Mouse (Mus musculus) stomach, postnatal 0 days (tissue): ENCODE measurements at regions not wholly inside any gene's neighbourhood (a gene's known extent, or its start where the extent isn't known, plus 50 kb on each side); places are given as distances from the start of the nearest gene placed in this dataset.
"Not testable (repeated sequence)": the region's sequence is repeated elsewhere in the genome, so short reads cannot be mapped to it uniquely, and the experiment has no call there.

Experiments used
- ATAC-seq: fragments of 200-750 bp; cut with Nextera tagmentation; 2 replicates; pipeline ENCODE4 v1.8.0; 2017; ENCODE audit not compliant: low FRiP score, low TSS enrichment
- DNase-seq: peaks from one replicate; pipeline ENCODE4 v3.0.0-alpha.2; 2016; ENCODE audit warnings: low spot score
- H3K27ac ChIP-seq: fragments of 300-500 bp; sonication (generic); replicated peaks from 2 replicates; pipeline ENCODE4 v1.5.1; 2014; ENCODE audit warnings: mild to moderate bottlenecking, control low read depth
- H3K27me3 ChIP-seq: fragments of 300-500 bp; sonication (generic); 2 replicates; pipeline ENCODE4 v1.6.1; 2014; ENCODE audit warnings: low read length; ENCODE audit not compliant: control insufficient read depth, insufficient read depth
- H3K36me3 ChIP-seq: fragments of 300-500 bp; sonication (generic); 2 replicates; pipeline ENCODE4 v1.6.1; 2014; ENCODE audit warnings: low read length, mixed read lengths; ENCODE audit not compliant: control insufficient read depth, insufficient read depth
- H3K4me1 ChIP-seq: fragments of 300-500 bp; sonication (generic); replicated peaks from 2 replicates; pipeline ENCODE4 v1.6.1; 2014; ENCODE audit warnings: antibody characterized with exemption; ENCODE audit not compliant: control insufficient read depth, insufficient read depth
- H3K4me2 ChIP-seq: fragments of 300-500 bp; sonication (generic); replicated peaks from 2 replicates; pipeline ENCODE4 v1.6.1; 2014; ENCODE audit warnings: low read depth, mild to moderate bottlenecking, control low read depth, moderate library complexity
- H3K4me3 ChIP-seq: fragments of 300-500 bp; sonication (generic); 2 replicates; pipeline ENCODE4 v1.5.1; 2014; ENCODE audit warnings: low read depth, low read length, control low read depth
- H3K9ac ChIP-seq: fragments of 300-500 bp; sonication (generic); 2 replicates; pipeline ENCODE4 v1.6.1; 2014; ENCODE audit warnings: mild to moderate bottlenecking, low read length, control low read depth, mixed read lengths
- H3K9me3 ChIP-seq: fragments of 300-500 bp; sonication (generic); 2 replicates; pipeline ENCODE4 v1.6.1; 2016; ENCODE audit warnings: low read length; ENCODE audit not compliant: control insufficient read depth
- CTCF ChIP-seq: IDR thresholded peaks from 2 replicates; pipeline ENCODE4 v1.5.1; 2016; ENCODE audit warnings: antibody characterized with exemption, low read depth, mild to moderate bottlenecking, moderate library complexity
- EP300 ChIP-seq: optimal IDR thresholded peaks from 2 replicates; pipeline ENCODE3; 2016; ENCODE audit warnings: antibody characterized with exemption
- WGBS: fragments of 180-500 bp; shearing (Covaris S2); extraction: QIAGEN DNeasy Blood & Tissue Kit; methylation state at CpG from one replicate; pipeline ENCODE4 v1.1.7; 2014; 5-methylcytosine and 5-hydroxymethylcytosine counted together

DNA sequence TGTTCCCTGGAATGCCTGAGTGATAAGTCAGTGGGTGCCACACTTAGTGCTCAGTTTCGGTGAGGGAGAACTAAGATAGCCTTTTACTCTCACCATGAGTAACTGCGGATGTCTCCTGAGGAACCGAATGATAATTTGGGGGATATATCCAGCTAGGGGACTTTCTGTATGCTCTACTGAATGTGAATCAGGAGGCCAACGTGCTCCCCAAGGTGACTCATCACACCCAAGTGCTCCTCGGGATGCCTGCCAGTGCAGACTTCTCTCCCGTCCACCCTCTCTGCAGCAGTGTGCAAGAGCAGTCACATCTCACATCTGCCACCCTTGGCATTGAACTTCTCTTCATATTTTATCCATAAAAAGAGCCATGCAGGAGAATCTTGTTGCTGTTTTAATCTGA is 94.9 kb upstream of the Dlg1 start:
- H3K36me3 ChIP-seq = no peaks in the 10 kb centered on the region
- H3K9ac ChIP-seq = no peak overlapping the region
- H3K27ac ChIP-seq = no peak overlapping the region
- no peak overlapping the region for H3K4me3 ChIP-seq
- DNase-seq = no peak
- H3K4me2 ChIP-seq = no peak overlapping the region
- no peaks in the 10 kb centered on the region for H3K9me3 ChIP-seq
- no peaks in the 10 kb centered on the region for H3K4me1 ChIP-seq
- TF ChIP-seq CTCF = no peak
- TF ChIP-seq EP300 = no peak
- no peak for ATAC-seq
- H3K27me3 ChIP-seq = no peaks in the 10 kb centered on the region
- 85% methylated on average over 6 of the region's 6 CpGs for WGBS

DNA sequence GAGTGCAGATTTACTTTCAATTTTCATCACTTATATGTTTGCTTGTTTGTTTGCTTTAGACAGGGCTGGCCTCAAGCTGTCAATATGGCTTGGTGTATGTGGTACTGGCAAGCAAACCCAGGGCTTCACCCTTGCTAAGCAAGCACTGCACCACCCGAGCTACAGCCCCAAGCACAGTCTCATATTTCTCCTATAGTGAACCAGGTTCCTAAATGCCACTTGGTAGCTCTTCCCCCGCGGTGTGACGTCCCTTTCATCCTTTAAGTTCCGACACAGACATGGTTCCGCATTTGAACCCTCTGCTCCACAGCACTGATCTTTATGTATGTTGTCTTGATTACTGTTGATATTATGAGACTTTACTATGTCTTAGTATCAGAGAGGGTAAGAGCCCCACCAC is 93.4 kb upstream of the Dlg1 start:
- TF ChIP-seq EP300 (no peak), CTCF (no peak)
- H3K4me3 ChIP-seq = no peak overlapping the region
- no peak for ATAC-seq
- H3K4me1 ChIP-seq = no peaks in the 10 kb centered on the region
- no peak for DNase-seq
- no peaks in the 10 kb centered on the region for H3K27me3 ChIP-seq
- H3K27ac ChIP-seq = no peak overlapping the region
- no peaks in the 10 kb centered on the region for H3K9me3 ChIP-seq
- H3K9ac ChIP-seq = no peak overlapping the region
- no peak overlapping the region for H3K4me2 ChIP-seq
- WGBS = 77% methylated on average over 6 of the region's 6 CpGs
- H3K36me3 ChIP-seq = no peaks in the 10 kb centered on the region

- Histone ChIP-seq H3K27me3 (no peaks in the 10 kb centered on the region), H3K9ac (no peak overlapping the region), H3K4me3 (no peak overlapping the region), H3K4me2 (no peak overlapping the region), H3K27ac (no peak overlapping the region; the same call in 1 of the 2 replicates), H3K4me1 (no peaks in the 10 kb centered on the region), H3K9me3 (no peaks in the 10 kb centered on the region), H3K36me3 (no peaks in the 10 kb centered on the region)
- WGBS = 76% methylated on average over 20 of the region's 20 CpGs
- DNase-seq = no peak
- peak; percentile 81; the same call in 1 of the 2 replicates for ATAC-seq
- TF ChIP-seq CTCF (no peak), EP300 (no peak)
These were observed 92.7 kb upstream of the Dlg1 start for GRCm38 (mm10) chr16:31570311-31571139.

GRCm38 (mm10) chr16:31573833-31574232 is 89.4 kb upstream of the Dlg1 start:
- not testable (repeated sequence) for H3K36me3 ChIP-seq, H3K27ac ChIP-seq, H3K4me1 ChIP-seq, H3K4me2 ChIP-seq, H3K9ac ChIP-seq, ATAC-seq, DNase-seq, H3K27me3 ChIP-seq, H3K4me3 ChIP-seq, H3K9me3 ChIP-seq
- WGBS = 96% methylated on average over 6 of the region's 9 CpGs

- H3K4me1 ChIP-seq, H3K9ac ChIP-seq, H3K36me3 ChIP-seq, ATAC-seq, H3K27me3 ChIP-seq, H3K27ac ChIP-seq, H3K9me3 ChIP-seq, H3K4me3 ChIP-seq: not testable (repeated sequence)
- WGBS = 10% methylated on average over 11 of the region's 11 CpGs
- peak; percentile 55 for DNase-seq
- H3K4me2 ChIP-seq = 0 out of 2 replicates have a peak overlapping the region, but pooled peaks have one; percentile 14
These were observed 87.6 kb upstream of the Dlg1 start for GRCm38 (mm10) chr16:31575646-31576045.

GRCm38 (mm10) chr16:31576422-31576821 is 86.8 kb upstream of the Dlg1 start:
- no peaks in the 10 kb centered on the region for H3K4me1 ChIP-seq
- H3K4me3 ChIP-seq = no peak overlapping the region
- H3K9ac ChIP-seq = no peak overlapping the region
- TF ChIP-seq CTCF = no peak
- no peak for TF ChIP-seq EP300
- no peaks in the 10 kb centered on the region for H3K36me3 ChIP-seq
- H3K27ac ChIP-seq = no peak overlapping the region
- no peak for ATAC-seq
- 48% methylated on average over 8 of the region's 8 CpGs for WGBS
- no peak overlapping the region for H3K4me2 ChIP-seq
- no peaks in the 10 kb centered on the region for H3K27me3 ChIP-seq
- H3K9me3 ChIP-seq = no peaks in the 10 kb centered on the region
- no peak for DNase-seq
